Mouse (Mus musculus) testis, adult 2 months (tissue): ENCODE measurements around the gene Notch4.

Source experiments
- CTCF ChIP-seq: fragments of 200-500 bp; IDR thresholded peaks from 2 replicates; pipeline ENCODE4 v1.5.1; 2012; ENCODE audit warnings: low read depth, mild to moderate bottlenecking, inconsistent platforms, low read length, moderate library complexity; ENCODE audit not compliant: control insufficient read depth, insufficient read depth, insufficient replicate concordance
- POLR2A ChIP-seq: fragments of 200-500 bp; IDR thresholded peaks from 2 replicates; pipeline ENCODE4 v1.6.1; 2012; ENCODE audit warnings: low read depth, mild to moderate bottlenecking, inconsistent platforms, low read length, moderate library complexity; ENCODE audit not compliant: control insufficient read depth

GRCm38 (mm10) chr17:34591029-34591993, 27.2 kb downstream of the Notch4 start, which contains the start of gene Pbx2:
- TF ChIP-seq CTCF (no peak), POLR2A (0 out of 2 replicates have a peak, but pooled peaks have one; percentile 1)
